In genomic region chr4:34613571-34614145, GRCm38 (mm10) we compare ENCODE assay signal across 8 mouse cellular contexts. TPM values are rescaled to one million over a fixed set of nuclear protein-coding genes. Genes with fewer than 3 reads are reported as not detected.
DNase-seq lines count a peak whose midpoint lies in the region; ATAC-seq lines count a peak whose summit lies in the region.

No protein-coding gene starts in this region.

- no peaks in the 10 kb centered on the region for H3K27me3 ChIP-seq in heart, embryonic 15.5 days
- no peaks in the 10 kb centered on the region for H3K27me3 ChIP-seq in forebrain, embryonic 11.5 days (ENCODE audit: control insufficient read depth, insufficient read depth, low read length)
- no peaks in the 10 kb centered on the region for H3K27me3 ChIP-seq in kidney, embryonic 14.5 days (ENCODE audit: control insufficient read depth, insufficient read depth, low read length)

- H3K9ac ChIP-seq in heart, embryonic 15.5 days, result peak overlapping the region; percentile 97
- H3K9ac ChIP-seq in forebrain, embryonic 11.5 days (ENCODE audit: low read length), result peak overlapping the region; percentile 88; the same call in 1 of the 2 replicates
- peak overlapping the region; percentile 82 for H3K9ac ChIP-seq in kidney, embryonic 14.5 days (ENCODE audit: low read depth, low read length)

- no peak overlapping the region for H3K27ac ChIP-seq in heart, embryonic 15.5 days
- no peak overlapping the region for H3K27ac ChIP-seq in forebrain, embryonic 11.5 days (ENCODE audit: low read depth, low read length)
- H3K27ac ChIP-seq in kidney, embryonic 14.5 days (ENCODE audit: low read depth, low read length), result no peak overlapping the region

- peaks cover 23% of the 10 kb centered on the region for H3K4me1 ChIP-seq in heart, embryonic 15.5 days (replicated peaks)
- H3K4me1 ChIP-seq in forebrain, embryonic 11.5 days (replicated peaks; ENCODE audit: control insufficient read depth, insufficient read depth, low read length), result peaks cover 13% of the 10 kb centered on the region
- peaks cover 13% of the 10 kb centered on the region for H3K4me1 ChIP-seq in kidney, embryonic 14.5 days (ENCODE audit: control insufficient read depth, insufficient read depth, low read length)

- no peak for ATAC-seq in heart, embryonic 15.5 days (replicated peaks; ENCODE audit: insufficient number of reproducible peaks, insufficient read depth, low FRiP score, low read depth)
- ATAC-seq in forebrain, embryonic 11.5 days (replicated peaks; ENCODE audit: low FRiP score), result no peak
- no peak for ATAC-seq in kidney, embryonic 14.5 days (ENCODE audit: low FRiP score, low TSS enrichment)

- H3K36me3 ChIP-seq in heart, embryonic 15.5 days, result peaks cover 10% of the 10 kb centered on the region
- H3K36me3 ChIP-seq in forebrain, embryonic 11.5 days (ENCODE audit: control insufficient read depth, insufficient read depth, low read length), result no peaks in the 10 kb centered on the region
- H3K36me3 ChIP-seq in kidney, embryonic 14.5 days (ENCODE audit: control insufficient read depth, insufficient read depth, low read length), result peaks cover 13% of the 10 kb centered on the region; the same call in 1 of the 2 replicates

- peak overlapping the region; percentile 79 for H3K4me2 ChIP-seq in heart, embryonic 15.5 days
- H3K4me2 ChIP-seq in forebrain, embryonic 11.5 days (ENCODE audit: low read depth, low read length, severe bottlenecking), result peak overlapping the region; percentile 90
- peak overlapping the region; percentile 56 for H3K4me2 ChIP-seq in kidney, embryonic 14.5 days (replicated peaks; ENCODE audit: low read depth, low read length)

- peak overlapping the region; percentile 87 for H3K4me3 ChIP-seq in heart, embryonic 15.5 days
- H3K4me3 ChIP-seq in forebrain, embryonic 11.5 days (ENCODE audit: low read depth, low read length), result peak overlapping the region; percentile 77
- peak overlapping the region; percentile 80 for H3K4me3 ChIP-seq in kidney, embryonic 14.5 days (ENCODE audit: low read length)

- no peak for DNase-seq in heart, adult 9 months (ENCODE audit: low spot score in 2 of 2)
- DNase-seq in NIH3T3 (ENCODE audit: low read depth), result peak; percentile 21
- no peak for DNase-seq in forebrain, embryonic 11.5 days (ENCODE audit: low spot score)
- peak; percentile 8 for DNase-seq in lung, postnatal 10 days
- no peak for DNase-seq in layer of hippocampus, adult 11-12 months (ENCODE audit: low spot score)
- DNase-seq in layer of hippocampus, adult 9-10 months (ENCODE audit: low spot score), result no peak

- no peaks in the 10 kb centered on the region for H3K9me3 ChIP-seq in heart, embryonic 15.5 days (replicated peaks)
- H3K9me3 ChIP-seq in forebrain, embryonic 11.5 days (ENCODE audit: control insufficient read depth, low read length), result no peaks in the 10 kb centered on the region
- no peaks in the 10 kb centered on the region for H3K9me3 ChIP-seq in kidney, embryonic 14.5 days (ENCODE audit: control insufficient read depth, low read length)

- WGBS in heart, embryonic 15.5 days, result 63% methylated on average over 6 of the region's 6 CpGs
- 78% methylated on average over 6 of the region's 6 CpGs for WGBS in forebrain, embryonic 11.5 days
- 53% methylated on average over 6 of the region's 6 CpGs for WGBS in kidney, embryonic 14.5 days

RNA-seq across cellular contexts. Expression of gene Orc3, which starts 1.1 kb away (rescaled TPM):
- 58.0 and 63.8 TPM in 2 replicates for polyA plus RNA-seq in heart, embryonic 15.5 days (2015; fragmentation: Nextera tagmentation; extraction: Ambion mirVana)
- polyA plus RNA-seq in forebrain, embryonic 11.5 days (2014; fragmentation: Nextera tagmentation; extraction: Ambion mirVana), result 123 and 133 TPM in 2 replicates
- 80.3 and 111 TPM in 2 replicates for polyA plus RNA-seq in kidney, embryonic 14.5 days (2014; fragmentation: Nextera tagmentation; extraction: Ambion mirVana)

RNA-seq across cellular contexts. Expression of gene Rars2, which starts 1.1 kb away (rescaled TPM):
- polyA plus RNA-seq in heart, embryonic 15.5 days (2015; fragmentation: Nextera tagmentation; extraction: Ambion mirVana), result 45.4 and 49.0 TPM in 2 replicates
- polyA plus RNA-seq in forebrain, embryonic 11.5 days (2014; fragmentation: Nextera tagmentation; extraction: Ambion mirVana), result 73.8 and 82.5 TPM in 2 replicates
- 68.9 and 75.5 TPM in 2 replicates for polyA plus RNA-seq in kidney, embryonic 14.5 days (2014; fragmentation: Nextera tagmentation; extraction: Ambion mirVana)

Comparison
In these comparisons a context has a peak if more than half of its experiments do, and no peak if none do; other contexts are left out.
1. DNase-seq: peak in NIH3T3 (single experiment) and lung, postnatal 10 days (single experiment); none in heart, adult 9 months (0 of 2), forebrain, embryonic 11.5 days (single experiment), layer of hippocampus, adult 11-12 months (single experiment) and layer of hippocampus, adult 9-10 months (single experiment).
2. Peak in every context shown above with its lines, with median percentiles within 50 percentile points of each other: H3K4me2 ChIP-seq, H3K4me3 ChIP-seq and H3K9ac ChIP-seq.